Mouse (Mus musculus) fat pad, adult 2 months (tissue): Measurements from ENCODE around the gene AI661453.
"Not testable (repeated sequence)": the region's sequence is repeated elsewhere in the genome, so short reads cannot be mapped to it uniquely, and the experiment has no call there.

Experiments used
- DNase-seq: peaks from one replicate; pipeline ENCODE4 v3.0.0-alpha.2; 2011; ENCODE audit warnings: low read depth, low spot score; ENCODE audit errors: extremely low read depth

Gene AI661453

DNA sequence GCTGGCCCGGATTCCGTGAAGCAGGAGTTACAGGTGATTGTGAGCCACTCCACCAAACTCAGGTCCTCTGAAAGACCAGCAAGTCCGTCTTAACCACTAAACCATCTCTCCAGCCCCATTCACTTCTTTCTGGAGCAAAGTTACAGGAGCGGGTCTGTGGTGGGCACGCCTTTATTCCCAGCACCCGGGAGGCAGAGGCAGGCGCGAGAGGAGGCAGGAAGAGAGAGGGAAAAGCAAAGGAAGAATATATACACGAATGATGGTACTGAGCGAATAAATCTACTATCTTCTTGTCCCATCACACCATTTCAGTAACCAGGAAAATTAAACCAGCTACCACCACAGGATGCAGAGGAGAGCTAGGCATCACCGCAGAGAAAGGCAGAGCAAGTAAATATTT lies 65.1 kb downstream of the AI661453 start:
- DNase-seq, result no peak

DNA sequence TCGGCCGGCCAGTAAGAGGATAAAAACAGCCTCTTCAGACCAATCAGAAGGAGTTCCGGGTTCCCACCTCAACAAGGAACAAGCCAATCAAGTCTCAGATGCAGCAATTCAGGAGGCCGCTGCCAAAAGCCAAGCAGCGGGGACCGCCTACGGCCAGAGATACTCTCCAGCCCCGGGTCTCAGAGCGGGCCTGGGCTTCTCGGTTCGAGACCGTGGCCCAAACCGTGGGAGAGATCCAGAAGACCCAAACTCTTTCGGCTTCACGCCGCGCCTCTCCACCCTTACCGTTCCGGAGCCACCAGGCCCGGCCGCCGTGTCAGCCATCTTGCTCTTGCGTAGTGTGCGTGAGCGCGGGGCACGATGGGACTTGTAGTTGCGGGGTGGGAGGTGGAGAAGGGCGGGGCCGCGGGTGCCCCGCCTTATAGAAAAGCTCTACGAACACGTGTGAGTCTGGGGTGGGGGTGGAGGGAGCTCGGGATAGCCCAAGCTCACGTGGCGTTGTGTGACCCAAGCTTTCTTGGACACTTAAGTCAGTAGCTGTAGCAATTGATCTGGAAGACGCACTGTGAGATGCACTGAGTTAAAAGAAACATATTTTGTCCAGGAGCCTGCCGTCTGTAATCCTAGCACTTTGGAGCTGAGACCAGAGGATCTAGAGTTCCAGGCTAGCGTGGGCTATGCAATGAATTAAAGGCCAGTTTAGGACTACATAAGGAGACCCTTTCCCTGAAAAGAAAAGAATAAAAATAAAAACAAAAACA lies 65.7 kb downstream of the AI661453 start, which contains the start of gene Taf8:
Gene Taf8 (minus strand): TSS at position 347 of the 761 bp plus-strand sequence.
- DNase-seq, result peak; percentile 70

DNA sequence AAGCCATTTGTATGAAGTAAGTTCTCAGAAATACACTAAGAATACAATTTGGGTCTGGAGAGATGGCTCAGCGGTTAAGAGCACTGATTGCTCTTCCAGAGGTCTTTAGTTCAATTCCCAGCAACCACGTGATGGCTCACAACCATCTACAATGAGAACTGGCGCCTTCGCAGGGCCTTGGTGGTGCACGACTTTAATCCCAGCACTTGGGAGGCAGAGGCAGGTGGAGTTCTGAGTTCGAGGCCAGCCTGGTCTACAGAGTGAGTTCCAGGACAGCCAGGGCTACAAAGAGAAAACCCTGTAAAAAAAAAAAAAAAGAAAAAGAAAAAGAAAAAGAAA lies 66.3 kb downstream of the AI661453 start:
- DNase-seq, result not testable (repeated sequence)

DNA sequence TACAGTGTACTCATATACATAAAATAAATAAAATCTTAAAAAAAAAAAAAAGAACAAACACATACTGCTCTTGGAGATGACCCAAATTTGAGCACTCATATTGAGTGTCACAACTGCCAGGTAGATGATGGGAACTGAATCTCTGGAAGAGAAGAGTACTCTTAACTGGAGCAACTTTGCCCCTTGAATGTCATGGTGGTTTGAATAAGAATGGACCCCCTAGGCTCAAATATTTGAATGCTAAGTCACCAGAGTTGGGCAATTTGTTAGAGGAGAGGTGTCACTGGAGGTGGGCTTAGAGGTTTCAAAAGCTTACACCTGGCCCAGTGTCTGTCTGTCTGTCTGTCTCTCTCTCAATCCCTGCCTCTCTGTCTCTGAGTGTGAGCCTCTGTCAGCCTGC lies 67.3 kb downstream of the AI661453 start:
- DNase-seq, result no peak

DNA sequence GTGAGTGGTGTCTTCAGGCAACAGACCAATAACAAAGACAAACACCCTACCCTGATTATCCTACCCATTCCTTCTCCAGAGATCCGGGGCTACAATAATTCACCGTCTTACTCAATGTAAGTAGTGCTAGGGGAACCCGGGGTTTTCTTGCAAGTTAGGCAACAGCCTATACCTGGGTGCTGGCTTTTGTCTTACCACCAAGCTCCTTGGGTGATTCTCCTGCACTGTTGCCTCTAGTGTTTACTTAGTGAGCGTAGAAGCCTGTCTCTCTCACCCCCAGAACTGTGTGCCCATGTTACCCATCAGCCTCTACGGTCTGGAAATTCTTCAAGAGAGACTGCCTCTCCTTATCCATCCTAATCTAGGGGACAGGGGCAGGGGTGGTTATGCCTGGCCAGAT lies 67.8 kb downstream of the AI661453 start:
- DNase-seq, result no peak

DNA sequence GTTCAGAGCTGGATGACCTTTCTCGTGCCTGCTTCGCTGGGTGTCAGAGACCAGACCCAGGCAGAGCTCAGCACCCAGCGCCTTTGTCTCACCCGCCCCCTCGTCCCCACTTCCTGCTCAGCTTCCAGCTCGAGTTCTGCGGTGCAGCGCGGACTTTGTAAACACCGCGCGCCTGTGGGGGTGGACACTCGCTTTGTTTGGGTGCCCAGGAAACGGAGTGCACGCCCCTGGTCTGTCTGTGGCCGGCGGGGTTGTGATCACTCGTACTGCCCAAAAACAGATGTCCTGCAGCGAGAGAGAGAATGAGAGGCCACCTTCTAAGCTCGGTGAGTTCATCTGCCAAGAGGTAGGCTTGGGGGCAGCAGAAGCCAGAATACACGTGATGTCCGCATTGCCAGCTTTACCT lies 68.5 kb downstream of the AI661453 start, which contains the start of gene Ccnd3:
Gene Ccnd3 (plus strand): TSS at position 111 of the 406 bp plus-strand sequence.
- DNase-seq, result no peak

DNA sequence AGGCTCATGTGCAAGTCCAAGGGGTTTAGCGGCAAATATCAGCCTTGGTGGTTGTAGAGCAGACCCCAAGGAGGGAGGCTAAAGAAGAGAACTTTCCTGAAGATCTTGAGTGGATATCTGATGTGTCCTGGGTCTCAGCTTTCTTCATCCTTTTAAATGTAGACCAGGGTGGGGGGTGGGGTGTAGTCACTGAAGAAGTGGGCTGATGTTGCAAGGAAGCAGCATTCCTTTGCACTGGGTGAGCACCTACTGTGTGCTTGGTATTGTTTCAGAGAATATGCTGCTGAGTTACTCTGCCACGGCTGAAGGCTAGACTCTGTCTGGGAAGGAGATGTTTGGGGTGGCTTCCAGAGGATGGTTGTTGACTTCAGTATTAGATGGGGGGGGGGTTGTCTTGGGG lies 69.2 kb downstream of the AI661453 start:
- DNase-seq, result no peak

DNA sequence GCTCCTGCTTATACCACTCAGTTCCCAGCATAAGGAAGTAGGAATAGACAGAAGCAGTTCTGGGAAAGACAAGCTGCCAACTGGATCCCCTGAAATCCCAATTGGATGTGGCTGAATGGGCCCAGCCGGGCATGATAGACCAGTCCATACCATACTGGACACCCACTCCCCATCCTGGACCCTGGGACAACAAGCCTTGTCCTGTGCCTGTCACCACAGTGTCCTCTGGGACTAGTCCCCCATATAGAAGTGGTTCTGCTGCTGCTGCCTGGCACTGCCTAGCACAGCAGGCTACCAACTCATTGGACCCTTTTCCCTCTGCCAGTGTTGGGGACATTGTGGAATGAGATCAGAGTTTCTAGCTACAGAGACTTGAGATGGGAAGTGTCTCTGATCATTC lies 69.6 kb downstream of the AI661453 start:
- DNase-seq, result no peak

DNA sequence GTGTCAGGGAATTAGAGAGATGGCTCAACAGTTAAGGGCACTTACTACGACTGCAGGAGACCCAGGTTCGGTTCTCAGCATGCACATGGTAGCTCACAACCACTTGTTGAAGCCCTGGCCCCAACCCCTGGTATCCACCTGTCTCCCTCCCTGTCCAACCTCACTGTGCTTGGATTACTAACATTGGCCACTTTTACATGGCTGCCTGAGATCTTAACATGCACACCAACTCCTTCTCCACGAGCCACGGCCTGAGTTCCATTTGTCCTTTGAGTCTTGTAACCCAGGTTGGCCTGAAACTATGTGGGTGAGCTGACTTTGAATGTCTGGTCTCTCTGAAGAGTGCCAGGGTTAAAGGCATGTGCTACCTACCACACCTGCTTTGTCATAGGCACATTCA lies 70.3 kb downstream of the AI661453 start:
- no peak for DNase-seq

DNA sequence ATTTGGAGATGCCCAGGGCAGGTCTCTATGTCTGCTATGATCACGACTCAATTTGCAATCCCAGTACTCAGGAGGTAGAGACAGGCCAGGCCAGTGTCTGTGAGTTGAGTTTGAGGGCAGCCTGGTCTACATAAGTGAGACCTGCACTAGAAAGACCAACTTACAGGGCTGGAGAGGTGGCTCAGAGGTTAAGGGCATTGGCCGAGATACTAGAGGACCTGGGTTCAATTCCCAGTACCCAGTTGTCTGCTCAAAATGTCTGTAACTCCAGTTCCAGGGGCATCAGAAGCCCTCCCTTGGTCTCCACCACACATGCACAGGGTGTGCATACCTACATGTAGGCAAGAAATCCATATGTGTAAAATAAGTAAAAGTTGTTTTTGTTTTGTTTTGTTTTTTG lies 71.1 kb downstream of the AI661453 start:
- no peak for DNase-seq

DNA sequence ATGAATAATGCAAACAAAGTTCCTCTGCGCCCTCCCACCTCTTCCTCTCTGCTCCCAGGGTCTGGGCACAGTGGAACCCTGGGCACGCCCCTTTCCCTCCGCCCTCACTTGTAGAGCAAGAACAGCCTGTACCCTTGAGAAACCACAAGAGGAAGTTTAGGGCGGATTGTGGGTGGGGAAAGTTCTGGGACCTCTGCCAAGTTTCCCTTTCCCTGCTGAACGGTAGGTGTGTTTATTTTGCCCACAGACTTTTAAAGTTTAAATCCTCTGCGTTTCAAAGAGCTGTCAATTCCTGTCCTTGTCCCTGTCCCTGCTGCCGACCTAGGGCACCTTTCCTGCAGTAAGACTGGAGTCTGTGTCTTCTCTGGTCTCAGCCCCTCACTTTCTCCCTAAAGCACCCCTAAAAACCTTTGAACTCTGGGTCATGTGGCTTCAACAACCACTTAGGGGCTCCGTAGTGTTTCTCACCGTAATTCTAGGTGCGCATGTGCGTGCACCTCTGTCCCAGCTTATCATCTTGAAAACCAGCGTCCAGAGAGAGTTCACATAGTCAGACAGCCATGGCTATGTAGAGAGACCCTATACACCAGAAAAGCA lies 71.7 kb downstream of the AI661453 start:
- DNase-seq, result peak; percentile 95

DNA sequence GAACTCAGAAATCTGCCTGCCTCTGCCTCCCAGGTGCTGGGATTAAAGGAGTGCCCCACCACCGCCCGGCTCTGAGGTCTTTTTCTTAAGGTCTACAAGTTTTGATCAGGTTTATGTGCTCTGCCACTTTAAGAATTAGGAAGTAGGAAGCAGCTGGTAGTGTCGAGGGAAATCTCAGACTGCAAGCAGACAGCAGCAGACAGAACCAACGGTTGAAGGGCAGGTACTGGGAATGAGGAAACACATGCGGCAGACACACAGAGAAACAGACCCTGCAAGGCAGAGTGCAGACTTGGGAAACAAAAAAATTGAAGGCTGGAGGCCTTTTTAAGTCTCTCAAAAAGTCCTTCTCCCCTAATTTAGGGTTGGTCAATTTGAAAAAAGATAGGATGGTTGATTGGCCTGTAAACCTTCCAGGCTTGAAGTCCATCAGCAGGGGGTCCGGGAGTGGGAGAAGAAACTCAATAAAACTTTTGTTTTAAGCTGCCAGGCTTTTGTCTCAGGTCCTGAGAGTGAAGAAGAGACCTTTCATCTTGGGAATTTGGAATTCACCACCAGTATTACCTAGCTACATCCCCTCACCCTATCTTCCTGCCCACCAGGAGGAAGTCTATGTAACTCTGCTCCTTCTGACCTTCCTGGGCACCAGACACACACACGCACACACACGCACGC lies 72.8 kb downstream of the AI661453 start:
- DNase-seq, result no peak

DNA sequence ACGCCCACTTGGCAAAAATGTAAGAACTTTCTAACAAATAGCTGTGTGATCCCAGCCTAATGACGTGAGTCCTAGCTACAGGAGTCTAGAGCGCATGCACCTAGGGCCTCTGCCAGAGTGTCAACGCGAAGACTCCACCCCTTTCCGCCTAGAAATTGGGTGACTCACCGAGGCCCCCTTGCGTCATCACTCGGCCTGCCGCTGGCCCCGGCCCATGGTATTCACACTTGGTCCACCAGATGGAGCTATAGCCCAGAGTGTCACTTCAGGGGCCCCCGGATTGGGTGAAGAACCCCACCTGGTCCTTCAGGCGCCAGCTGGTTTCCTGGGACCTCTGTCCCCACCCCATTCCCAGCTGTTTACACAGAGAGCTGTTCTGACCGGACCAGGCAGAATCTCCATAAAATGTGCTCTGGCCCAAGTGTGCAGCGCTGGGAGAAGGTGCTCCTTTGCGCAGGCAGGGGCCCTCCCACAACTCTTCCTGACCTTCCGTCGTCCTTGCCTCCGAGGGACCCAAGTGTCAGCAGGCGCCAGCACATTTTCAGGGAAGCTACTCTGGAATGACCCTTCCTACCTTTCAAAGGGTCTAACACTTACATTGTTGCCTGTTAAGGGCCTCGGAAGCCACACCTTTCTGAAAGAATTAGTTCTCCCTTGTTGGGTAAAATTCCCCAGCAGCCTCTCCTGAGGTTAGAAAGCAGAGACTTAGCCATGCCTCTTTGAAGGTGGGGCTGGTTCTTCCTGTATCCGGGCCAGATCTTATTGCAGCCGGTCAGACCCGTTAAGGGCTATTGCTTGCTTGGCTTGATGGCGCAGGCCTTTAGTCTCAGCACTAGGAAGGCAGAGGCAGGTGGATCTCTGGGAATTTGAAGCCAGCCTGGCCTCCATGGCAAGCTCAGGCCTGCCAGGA lies 75.0 kb downstream of the AI661453 start:
- peak; percentile 87 for DNase-seq

DNA sequence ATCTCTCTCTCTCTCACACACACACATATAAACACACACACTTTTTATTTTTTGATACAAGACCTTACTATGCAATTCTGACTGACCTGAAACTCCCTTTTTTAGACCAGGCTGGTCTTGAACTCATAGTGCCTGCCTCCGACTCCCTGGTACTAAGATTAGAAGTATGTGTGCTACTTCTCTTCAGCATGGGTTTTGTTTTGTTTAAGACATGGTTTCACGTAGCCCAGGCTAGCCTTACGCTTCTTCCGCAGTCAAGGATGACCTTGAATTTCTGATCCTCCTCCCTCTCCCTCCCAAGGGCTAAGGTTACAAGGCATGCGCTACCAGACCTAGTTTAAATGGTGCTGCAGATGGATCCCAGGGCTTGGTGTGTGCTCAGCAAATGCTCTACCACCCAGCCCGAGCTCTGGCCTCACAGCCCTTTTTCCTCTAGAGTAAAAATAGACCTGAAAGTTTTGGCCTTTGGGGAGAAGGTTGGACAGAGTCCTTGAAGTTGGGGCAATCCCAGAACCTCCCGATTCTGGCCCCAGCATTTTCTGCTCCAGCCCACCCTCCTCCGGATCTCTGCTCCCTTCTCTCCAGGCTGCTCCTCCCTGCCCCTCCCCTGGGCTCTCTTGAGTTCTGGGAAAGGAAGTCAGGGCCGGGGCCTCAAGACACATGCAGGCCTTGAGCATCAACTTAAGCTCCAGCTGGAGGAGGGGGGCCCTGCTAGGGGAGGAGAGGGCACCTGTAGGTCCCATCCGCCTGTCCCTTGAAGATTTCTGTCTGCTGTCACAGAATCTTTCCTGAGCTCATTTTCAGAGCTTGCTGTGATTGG lies 76.8 kb downstream of the AI661453 start:
- no peak for DNase-seq

DNA sequence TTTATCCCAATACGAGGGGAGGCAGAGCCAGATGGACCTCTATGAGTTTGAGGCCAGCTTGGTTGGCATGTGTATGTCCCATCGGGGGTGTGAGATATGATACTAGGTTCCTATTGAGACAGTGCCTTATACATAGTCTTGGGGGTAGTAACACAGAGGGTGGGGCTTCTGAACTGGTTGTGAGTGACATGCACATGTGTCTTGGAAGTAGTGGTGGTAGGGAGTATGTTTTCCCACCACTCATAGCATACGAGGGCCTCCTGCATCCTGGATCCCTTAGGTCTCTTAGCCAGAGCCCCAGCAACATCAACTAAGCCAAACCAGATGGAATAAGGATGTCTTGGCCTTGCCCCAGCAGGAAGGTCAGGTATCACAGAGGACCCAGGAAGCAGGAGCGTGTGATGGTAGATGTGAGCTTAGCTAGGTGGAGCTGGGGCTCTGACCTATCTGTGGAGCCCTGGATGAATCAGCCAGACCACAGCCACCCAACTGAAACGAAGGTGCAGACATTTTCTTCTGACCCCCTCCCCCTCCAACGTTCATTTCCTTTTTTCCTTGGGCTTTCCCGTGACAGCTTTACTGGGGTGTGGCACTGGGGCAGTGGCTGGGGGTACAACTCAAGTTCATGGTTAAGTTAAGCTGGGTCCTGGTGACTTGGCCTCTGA lies 78.9 kb downstream of the AI661453 start:
- no peak for DNase-seq

DNA sequence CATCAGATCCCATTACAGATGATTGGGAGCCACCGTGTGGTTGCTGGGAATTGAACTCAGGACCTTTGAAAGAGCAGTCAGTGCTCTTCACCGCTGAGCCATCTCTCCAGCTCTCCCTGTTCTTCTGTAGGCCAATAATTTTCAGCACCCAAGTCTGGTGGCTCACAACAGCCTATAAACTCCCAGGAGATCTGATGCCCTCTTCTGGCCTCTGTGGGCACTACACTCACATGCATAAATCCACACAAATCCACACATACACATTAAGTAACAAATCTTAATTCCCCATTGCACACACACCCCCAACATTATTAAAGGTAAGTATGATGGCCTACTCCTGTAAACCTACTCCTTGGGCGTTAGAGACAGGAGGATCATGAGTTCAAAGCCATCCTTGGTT lies 79.8 kb downstream of the AI661453 start:
- no peak for DNase-seq

DNA sequence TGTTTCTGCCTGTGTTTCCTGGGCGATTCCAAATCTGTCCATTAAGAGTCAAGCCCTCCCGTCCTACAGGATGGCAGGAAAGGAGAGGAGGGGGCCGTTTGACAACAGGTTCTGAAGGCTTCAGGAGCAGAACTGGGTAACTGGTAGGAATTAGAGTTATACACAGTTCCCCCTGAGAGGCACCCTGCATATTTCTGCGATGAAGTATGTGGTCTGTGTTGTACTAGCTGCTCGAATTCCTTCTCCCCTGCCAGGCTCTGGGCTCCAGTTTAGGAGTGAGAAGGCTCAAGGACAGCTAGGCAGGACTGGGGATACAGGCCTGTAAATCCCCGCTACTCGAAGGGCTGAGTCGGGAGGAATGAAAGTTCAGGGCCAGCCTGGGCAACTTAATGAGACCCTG lies 81.8 kb downstream of the AI661453 start:
- no peak for DNase-seq
